Mouse (Mus musculus): ENCODE data around the gene Sacs. TPM values are rescaled to one million over a fixed set of nuclear protein-coding genes. Genes with fewer than 3 reads are reported as not detected.

Gene Sacs
- polyA plus RNA-seq, 1 experiment from 2014 or later: 2.3 TPM

GRCm38 (mm10) chr14:61246444-61246843 lies 108.2 kb downstream of the Sacs start:
- Histone ChIP-seq H3K4me1 (no peaks in the 10 kb centered on the region), H3K27ac (no peak overlapping the region), H3K4me3 (no peak overlapping the region), H3K9ac (no peak overlapping the region), H3K36me3 (no peaks in the 10 kb centered on the region), H3K27me3 (no peaks in the 10 kb centered on the region), H3K4me2 (no peak overlapping the region), H3K9me3 (peaks cover 3% of the 10 kb centered on the region; the same call in 1 of the 2 replicates)
- no peak for ATAC-seq (ENCODE audit: borderline replicate concordance, extremely low read depth, low FRiP score, low TSS enrichment)
- 71% methylated on average over 3 of the region's 3 CpGs for WGBS

- Histone ChIP-seq H3K27ac (no peak overlapping the region), H3K27me3 (no peaks in the 10 kb centered on the region), H3K9me3 (no peaks in the 10 kb centered on the region), H3K4me1 (no peaks in the 10 kb centered on the region), H3K36me3 (no peaks in the 10 kb centered on the region), H3K4me2 (no peak overlapping the region), H3K9ac (no peak overlapping the region), H3K4me3 (no peak overlapping the region)
- WGBS: 75% methylated on average over 15 of the region's 15 CpGs
- ATAC-seq (ENCODE audit: borderline replicate concordance, extremely low read depth, low FRiP score, low TSS enrichment): no peak
These were observed 114.5 kb downstream of the Sacs start for GRCm38 (mm10) chr14:61252596-61253388.

GRCm38 (mm10) chr14:61258352-61258751 lies 120.1 kb downstream of the Sacs start, which contains the start of gene Sgcg:
Gene Sgcg (minus strand): TSS chr14:61258490.
- H3K9ac ChIP-seq: no peak within 1 kb of the TSS
- no peak for ATAC-seq (ENCODE audit: borderline replicate concordance, extremely low read depth, low FRiP score, low TSS enrichment)
- H3K27ac ChIP-seq: no peak within 1 kb of the TSS

GRCm38 (mm10) chr14:61259084-61259483 lies 120.8 kb downstream of the Sacs start:
- WGBS: 20% methylated on average over 3 of the region's 3 CpGs
- Histone ChIP-seq H3K9ac (no peak overlapping the region), H3K4me1 (no peaks in the 10 kb centered on the region), H3K4me2 (no peak overlapping the region), H3K36me3 (no peaks in the 10 kb centered on the region), H3K9me3 (no peaks in the 10 kb centered on the region), H3K27ac (no peak overlapping the region), H3K27me3 (no peaks in the 10 kb centered on the region), H3K4me3 (no peak overlapping the region)
- no peak for ATAC-seq (ENCODE audit: borderline replicate concordance, extremely low read depth, low FRiP score, low TSS enrichment)

More at GRCm38 (mm10) chr14:61258352-61258751, 120.1 kb downstream of the Sacs start, which contains the start of gene Sgcg:
- Histone ChIP-seq H3K36me3 (no peaks in the 10 kb centered on the region), H3K4me1 (no peaks in the 10 kb centered on the region), H3K27me3 (no peaks in the 10 kb centered on the region), H3K4me2 (no peak within 1 kb of the TSS), H3K9me3 (no peaks in the 10 kb centered on the region), H3K4me3 (no peak within 1 kb of the TSS)
- 31% methylated on average over 11 of the region's 11 CpGs for WGBS

GRCm38 (mm10) chr14:61267908-61268475 lies 129.7 kb downstream of the Sacs start:
- Histone ChIP-seq H3K36me3 (no peaks in the 10 kb centered on the region), H3K4me3 (no peak overlapping the region), H3K27me3 (peaks cover 9% of the 10 kb centered on the region; the same call in 1 of the 2 replicates), H3K4me2 (no peak overlapping the region), H3K9me3 (no peaks in the 10 kb centered on the region), H3K27ac (no peak overlapping the region), H3K9ac (no peak overlapping the region), H3K4me1 (no peaks in the 10 kb centered on the region)
- WGBS: 46% methylated on average over 5 of the region's 5 CpGs
- no peak for ATAC-seq (ENCODE audit: borderline replicate concordance, extremely low read depth, low FRiP score, low TSS enrichment)

GRCm38 (mm10) chr14:61274414-61275198 lies 136.3 kb downstream of the Sacs start:
- H3K4me1 ChIP-seq: peaks cover 7% of the 10 kb centered on the region; the same call in 1 of the 2 replicates
- peak overlapping the region; percentile 21 for H3K4me3 ChIP-seq
- no peak for ATAC-seq (ENCODE audit: borderline replicate concordance, extremely low read depth, low FRiP score, low TSS enrichment)
- no peaks in the 10 kb centered on the region for H3K9me3 ChIP-seq
- H3K9ac ChIP-seq: no peak overlapping the region
- peak overlapping the region; percentile 44 for H3K4me2 ChIP-seq
- no peaks in the 10 kb centered on the region for H3K36me3 ChIP-seq
- no peak overlapping the region for H3K27ac ChIP-seq
- peaks cover 46% of the 10 kb centered on the region for H3K27me3 ChIP-seq
- WGBS: 5% methylated on average over 38 of the region's 38 CpGs

- no peaks in the 10 kb centered on the region for H3K36me3 ChIP-seq
These were observed 139.0 kb downstream of the Sacs start for GRCm38 (mm10) chr14:61277285-61277684.

GRCm38 (mm10) chr14:61278676-61279300 lies 140.5 kb downstream of the Sacs start:
- WGBS: 74% methylated on average over 7 of the region's 7 CpGs
- H3K4me1 ChIP-seq: peaks cover 7% of the 10 kb centered on the region; the same call in 1 of the 2 replicates
- H3K9me3 ChIP-seq: no peaks in the 10 kb centered on the region
- H3K27me3 ChIP-seq: peaks cover 31% of the 10 kb centered on the region
- no peak overlapping the region for H3K4me3 ChIP-seq
- H3K27ac ChIP-seq: no peak overlapping the region
- no peak for ATAC-seq (ENCODE audit: borderline replicate concordance, extremely low read depth, low FRiP score, low TSS enrichment)
- no peak overlapping the region for H3K9ac ChIP-seq
- no peak overlapping the region for H3K4me2 ChIP-seq
- H3K36me3 ChIP-seq: no peaks in the 10 kb centered on the region

More at GRCm38 (mm10) chr14:61277285-61277684, 139.0 kb downstream of the Sacs start:
- ATAC-seq (ENCODE audit: borderline replicate concordance, extremely low read depth, low FRiP score, low TSS enrichment): no peak
- Histone ChIP-seq H3K9ac (no peak overlapping the region), H3K4me2 (no peak overlapping the region), H3K27ac (no peak overlapping the region), H3K9me3 (no peaks in the 10 kb centered on the region), H3K4me3 (no peak overlapping the region), H3K4me1 (peaks cover 7% of the 10 kb centered on the region; the same call in 1 of the 2 replicates), H3K27me3 (peaks cover 44% of the 10 kb centered on the region)
- 29% methylated on average over 1 of the region's 1 CpGs for WGBS

GRCm38 (mm10) chr14:61288606-61289286 lies 150.5 kb downstream of the Sacs start:
- peaks cover 7% of the 10 kb centered on the region; the same call in 1 of the 2 replicates for H3K4me1 ChIP-seq
- 50% methylated on average over 19 of the region's 19 CpGs for WGBS

More at GRCm38 (mm10) chr14:61288606-61289286, 150.5 kb downstream of the Sacs start:
- Histone ChIP-seq H3K4me3 (no peak overlapping the region), H3K9me3 (no peaks in the 10 kb centered on the region), H3K27ac (no peak overlapping the region), H3K27me3 (no peaks in the 10 kb centered on the region; the same call in 1 of the 2 replicates), H3K4me2 (no peak overlapping the region), H3K9ac (no peak overlapping the region), H3K36me3 (no peaks in the 10 kb centered on the region)
- ATAC-seq (ENCODE audit: borderline replicate concordance, extremely low read depth, low FRiP score, low TSS enrichment): no peak

Data from lung, embryonic 15.5 days (tissue).